Mouse (Mus musculus) small intestine, adult 2 months (tissue): ENCODE measurements around the gene Vsnl1. TPM values are rescaled to one million over a fixed set of nuclear protein-coding genes. Genes with fewer than 3 reads are reported as not detected.

ENCODE experiments used
- H3K27ac ChIP-seq: fragments of 200-500 bp; 2 replicates; pipeline ENCODE4 v1.5.1; 2012; ENCODE audit warnings: low read depth, low read length, control low read depth, inconsistent platforms; ENCODE audit not compliant: insufficient read depth
- H3K27me3 ChIP-seq: fragments of 200-500 bp; 2 replicates; pipeline ENCODE4 v1.6.1; 2012; ENCODE audit warnings: mild to moderate bottlenecking, moderate library complexity, low read length, inconsistent platforms; ENCODE audit not compliant: control insufficient read depth, insufficient read depth
- H3K36me3 ChIP-seq: fragments of 200-500 bp; 2 replicates; pipeline ENCODE4 v1.6.1; 2012; ENCODE audit warnings: mild to moderate bottlenecking, low read length, control low read depth, inconsistent platforms; ENCODE audit not compliant: control insufficient read depth, insufficient read depth
- H3K4me1 ChIP-seq: fragments of 200-500 bp; 2 replicates; pipeline ENCODE4 v1.6.1; 2012; ENCODE audit warnings: low read length, inconsistent platforms, mixed read lengths; ENCODE audit not compliant: control insufficient read depth, insufficient read depth, insufficient read length
- H3K4me3 ChIP-seq: fragments of 200-500 bp; 2 replicates; pipeline ENCODE4 v1.5.1; 2012; ENCODE audit warnings: low read depth, mild to moderate bottlenecking, control low read depth, inconsistent platforms, low read length, moderate library complexity
- CTCF ChIP-seq: fragments of 200-500 bp; IDR thresholded peaks from 2 replicates; pipeline ENCODE4 v1.5.1; 2012; ENCODE audit warnings: low read depth, mild to moderate bottlenecking, control low read depth, inconsistent platforms, low read length, moderate library complexity, mixed read lengths; ENCODE audit not compliant: insufficient replicate concordance, insufficient read length; ENCODE audit errors: extremely low read depth
- POLR2A ChIP-seq: fragments of 200-500 bp; IDR thresholded peaks from 2 replicates; pipeline ENCODE4 v1.6.1; 2012; ENCODE audit warnings: low read depth, mild to moderate bottlenecking, control low read depth, inconsistent platforms, low read length, moderate library complexity
- WGBS: fragments of 180-500 bp; shearing (Covaris S2); methylation state at CpG from one replicate; pipeline ENCODE4 v1.1.7; 2018; 5-methylcytosine and 5-hydroxymethylcytosine counted together
- polyA plus RNA-seq: library from polyadenylated mRNA; depleted of rRNA; stranded (reverse); fragments of >200 nt; gene quantifications from 2 replicates; pipeline ENCODE4 v1.2.3, GENCODE M21; 2012

The Vsnl1 gene
- polyA plus RNA-seq, 1 experiment, result 0.13 TPM

GRCm38 (mm10) chr12:11436023-11436350, 426 bp downstream of the Vsnl1 start:
- Histone ChIP-seq H3K4me3 (no peak overlapping the region), H3K27me3 (peaks cover 5% of the 10 kb centered on the region), H3K36me3 (no peaks in the 10 kb centered on the region), H3K4me1 (no peaks in the 10 kb centered on the region; the same call in 1 of the 2 replicates), H3K27ac (no peak overlapping the region)
- no peak for TF ChIP-seq CTCF
- no peak for TF ChIP-seq POLR2A
- 4% methylated on average over 12 of the region's 12 CpGs for WGBS

GRCm38 (mm10) chr12:11435246-11436022, 979 bp downstream of the Vsnl1 start:
- Histone ChIP-seq H3K4me3 (no peak overlapping the region), H3K36me3 (no peaks in the 10 kb centered on the region), H3K27me3 (peaks cover 5% of the 10 kb centered on the region), H3K27ac (no peak overlapping the region), H3K4me1 (no peaks in the 10 kb centered on the region; the same call in 1 of the 2 replicates)
- TF ChIP-seq POLR2A (no peak), CTCF (no peak)
- 12% methylated on average over 15 of the region's 15 CpGs for WGBS

GRCm38 (mm10) chr12:11434446-11434845, 2.0 kb downstream of the Vsnl1 start:
- Histone ChIP-seq H3K27me3 (peaks cover 5% of the 10 kb centered on the region), H3K36me3 (no peaks in the 10 kb centered on the region), H3K4me3 (no peak overlapping the region), H3K27ac (no peak overlapping the region), H3K4me1 (no peaks in the 10 kb centered on the region; the same call in 1 of the 2 replicates)
- WGBS, result 71% methylated on average over 8 of the region's 8 CpGs
- no peak for TF ChIP-seq CTCF
- TF ChIP-seq POLR2A, result no peak

- Histone ChIP-seq H3K36me3 (no peaks in the 10 kb centered on the region), H3K27ac (no peak overlapping the region), H3K4me3 (no peak overlapping the region), H3K4me1 (no peaks in the 10 kb centered on the region; the same call in 1 of the 2 replicates), H3K27me3 (peaks cover 5% of the 10 kb centered on the region)
- WGBS, result 61% methylated on average over 1 of the region's 1 CpGs
- TF ChIP-seq POLR2A (no peak), CTCF (no peak)
Observed at GRCm38 (mm10) chr12:11433716-11434115, 2.7 kb downstream of the Vsnl1 start.

GRCm38 (mm10) chr12:11433126-11433525, 3.3 kb downstream of the Vsnl1 start:
- Histone ChIP-seq H3K4me1 (no peaks in the 10 kb centered on the region; the same call in 1 of the 2 replicates), H3K4me3 (no peak overlapping the region), H3K36me3 (no peaks in the 10 kb centered on the region), H3K27me3 (peaks cover 5% of the 10 kb centered on the region), H3K27ac (no peak overlapping the region)
- TF ChIP-seq CTCF (no peak), POLR2A (no peak)
- WGBS, result 95% methylated on average over 1 of the region's 1 CpGs

GRCm38 (mm10) chr12:11427396-11427795, 9.0 kb downstream of the Vsnl1 start:
- 69% methylated on average over 4 of the region's 4 CpGs for WGBS
- no peak overlapping the region for H3K27ac ChIP-seq
- H3K4me3 ChIP-seq, result no peak overlapping the region
- no peaks in the 10 kb centered on the region for H3K36me3 ChIP-seq
- H3K27me3 ChIP-seq, result no peaks in the 10 kb centered on the region
- TF ChIP-seq CTCF, result no peak
- no peak for TF ChIP-seq POLR2A
- H3K4me1 ChIP-seq, result no peaks in the 10 kb centered on the region

- TF ChIP-seq CTCF, result no peak
- no peak for TF ChIP-seq POLR2A
- 59% methylated on average over 6 of the region's 6 CpGs for WGBS
- H3K27ac ChIP-seq, result no peak overlapping the region
Observed at GRCm38 (mm10) chr12:11418112-11418511, 18.3 kb downstream of the Vsnl1 start.

More at GRCm38 (mm10) chr12:11418112-11418511, 18.3 kb downstream of the Vsnl1 start:
- Histone ChIP-seq H3K4me1 (no peaks in the 10 kb centered on the region), H3K36me3 (no peaks in the 10 kb centered on the region), H3K27me3 (no peaks in the 10 kb centered on the region), H3K4me3 (no peak overlapping the region)
